Mouse (Mus musculus) midbrain, embryonic 15.5 days (tissue): ENCODE results near the gene Stk38l. TPM values are rescaled to one million over a fixed set of nuclear protein-coding genes. Genes with fewer than 3 reads are reported as not detected.

Experiments used
- ATAC-seq: fragments of 200-750 bp; cut with Nextera tagmentation; replicated peaks from 2 replicates; pipeline ENCODE4 v1.8.0; 2017; ENCODE audit warnings: moderate TSS enrichment
- H3K27ac ChIP-seq: fragments of 300-500 bp; sonication (generic); 2 replicates; pipeline ENCODE4 v1.5.1; 2015; ENCODE audit warnings: mild to moderate bottlenecking, inconsistent platforms
- H3K27me3 ChIP-seq: fragments of 300-500 bp; sonication (generic); replicated peaks from 2 replicates; pipeline ENCODE4 v1.6.1; 2015; ENCODE audit warnings: inconsistent platforms
- H3K36me3 ChIP-seq: fragments of 300-500 bp; sonication (generic); replicated peaks from 2 replicates; pipeline ENCODE4 v1.6.1; 2015; ENCODE audit warnings: inconsistent platforms
- H3K4me1 ChIP-seq: fragments of 300-500 bp; sonication (generic); 2 replicates; pipeline ENCODE4 v1.6.1; 2015; ENCODE audit warnings: inconsistent platforms
- H3K4me2 ChIP-seq: fragments of 300-500 bp; sonication (generic); 2 replicates; pipeline ENCODE4 v1.6.1; 2015; ENCODE audit warnings: inconsistent platforms, mild to moderate bottlenecking, moderate library complexity
- H3K4me3 ChIP-seq: fragments of 300-500 bp; sonication (generic); 2 replicates; pipeline ENCODE4 v1.5.1; 2015; ENCODE audit warnings: mild to moderate bottlenecking, inconsistent platforms
- H3K9ac ChIP-seq: fragments of 300-500 bp; sonication (generic); 2 replicates; pipeline ENCODE4 v1.6.1; 2015; ENCODE audit warnings: mild to moderate bottlenecking, inconsistent platforms
- H3K9me3 ChIP-seq: fragments of 300-500 bp; sonication (generic); 2 replicates; pipeline ENCODE4 v1.6.1; 2016; ENCODE audit warnings: inconsistent platforms
- WGBS: fragments of 180-500 bp; shearing (Covaris S2); methylation state at CpG from one replicate; pipeline ENCODE4 v1.1.7; 2015; ENCODE audit warnings: mixed read lengths; 5-methylcytosine and 5-hydroxymethylcytosine counted together
- polyA plus RNA-seq: library from polyadenylated mRNA; unstranded; fragments of >200 nt; fragmentation: Nextera tagmentation; extraction: Ambion mirVana; gene quantifications from 2 replicates; pipeline ENCODE4 v1.2.1, GENCODE M21; 2015

The Stk38l gene
- 15.4 and 16.3 TPM in 2 replicates for polyA plus RNA-seq

- ATAC-seq: peak; percentile 98
- Histone ChIP-seq H3K4me1 (peaks cover 12% of the 10 kb centered on the region), H3K9me3 (no peaks in the 10 kb centered on the region), H3K27me3 (no peaks in the 10 kb centered on the region), H3K9ac (peak within 1 kb of the TSS; percentile 69), H3K4me3 (peak within 1 kb of the TSS; percentile 65), H3K36me3 (no peaks in the 10 kb centered on the region), H3K4me2 (peak within 1 kb of the TSS; percentile 61), H3K27ac (peak within 1 kb of the TSS; percentile 88)
- WGBS: 2% methylated on average over 59 of the region's 87 CpGs
Observed at GRCm38 (mm10) chr6:146724581-146725383, at the start of gene Stk38l. Stk38l (plus strand) TSS chr6:146724995.

GRCm38 (mm10) chr6:146676904-146677303 lies 47.9 kb upstream of the Stk38l start:
- Histone ChIP-seq H3K4me1 (no peaks in the 10 kb centered on the region), H3K36me3 (no peaks in the 10 kb centered on the region), H3K27ac (no peak overlapping the region), H3K9ac (no peak overlapping the region), H3K4me2 (no peak overlapping the region), H3K4me3 (no peak overlapping the region), H3K27me3 (no peaks in the 10 kb centered on the region), H3K9me3 (no peaks in the 10 kb centered on the region)
- ATAC-seq: no peak
- WGBS: 76% methylated on average over 10 of the region's 10 CpGs

- Histone ChIP-seq H3K4me3 (no peak overlapping the region), H3K4me1 (no peaks in the 10 kb centered on the region), H3K9me3 (no peaks in the 10 kb centered on the region), H3K27ac (no peak overlapping the region), H3K4me2 (no peak overlapping the region), H3K27me3 (no peaks in the 10 kb centered on the region), H3K36me3 (no peaks in the 10 kb centered on the region), H3K9ac (no peak overlapping the region)
- WGBS: 82% methylated on average over 10 of the region's 10 CpGs
- no peak for ATAC-seq
Observed at GRCm38 (mm10) chr6:146678136-146679070, 46.4 kb upstream of the Stk38l start.

GRCm38 (mm10) chr6:146683881-146684280 lies 40.9 kb upstream of the Stk38l start:
- Histone ChIP-seq H3K9me3 (no peaks in the 10 kb centered on the region), H3K4me1 (no peaks in the 10 kb centered on the region), H3K36me3 (no peaks in the 10 kb centered on the region), H3K27me3 (no peaks in the 10 kb centered on the region), H3K4me3 (no peak overlapping the region), H3K9ac (no peak overlapping the region), H3K27ac (no peak overlapping the region), H3K4me2 (no peak overlapping the region)
- 77% methylated on average over 4 of the region's 4 CpGs for WGBS
- no peak for ATAC-seq

GRCm38 (mm10) chr6:146685781-146686308 lies 39.0 kb upstream of the Stk38l start:
- 81% methylated on average over 17 of the region's 17 CpGs for WGBS
- Histone ChIP-seq H3K4me1 (no peaks in the 10 kb centered on the region), H3K4me2 (no peak overlapping the region), H3K4me3 (no peak overlapping the region), H3K27me3 (no peaks in the 10 kb centered on the region), H3K27ac (no peak overlapping the region), H3K9ac (no peak overlapping the region), H3K9me3 (no peaks in the 10 kb centered on the region), H3K36me3 (no peaks in the 10 kb centered on the region)
- ATAC-seq: no peak

GRCm38 (mm10) chr6:146686463-146687196 lies 38.2 kb upstream of the Stk38l start:
- Histone ChIP-seq H3K9me3 (no peaks in the 10 kb centered on the region), H3K4me2 (no peak overlapping the region), H3K36me3 (no peaks in the 10 kb centered on the region), H3K27ac (no peak overlapping the region), H3K4me1 (no peaks in the 10 kb centered on the region), H3K9ac (no peak overlapping the region), H3K27me3 (no peaks in the 10 kb centered on the region), H3K4me3 (no peak overlapping the region)
- no peak for ATAC-seq
- 85% methylated on average over 5 of the region's 5 CpGs for WGBS

GRCm38 (mm10) chr6:146688010-146688409 lies 36.8 kb upstream of the Stk38l start:
- WGBS: 89% methylated on average over 7 of the region's 7 CpGs
- ATAC-seq: no peak
- Histone ChIP-seq H3K9ac (no peak overlapping the region), H3K4me2 (no peak overlapping the region), H3K4me1 (no peaks in the 10 kb centered on the region), H3K27me3 (no peaks in the 10 kb centered on the region), H3K4me3 (no peak overlapping the region), H3K36me3 (no peaks in the 10 kb centered on the region), H3K9me3 (no peaks in the 10 kb centered on the region), H3K27ac (no peak overlapping the region)

- no peaks in the 10 kb centered on the region for H3K4me1 ChIP-seq
- no peak overlapping the region for H3K9ac ChIP-seq
- H3K4me2 ChIP-seq: no peak overlapping the region
- no peaks in the 10 kb centered on the region for H3K36me3 ChIP-seq
- no peaks in the 10 kb centered on the region for H3K9me3 ChIP-seq
- no peak for ATAC-seq
- 80% methylated on average over 5 of the region's 5 CpGs for WGBS
- no peaks in the 10 kb centered on the region for H3K27me3 ChIP-seq
- no peak overlapping the region for H3K27ac ChIP-seq
- no peak overlapping the region for H3K4me3 ChIP-seq
Observed at GRCm38 (mm10) chr6:146688861-146689260, 35.9 kb upstream of the Stk38l start.

- no peaks in the 10 kb centered on the region for H3K36me3 ChIP-seq
- no peak for ATAC-seq
- WGBS: 72% methylated on average over 5 of the region's 5 CpGs
Observed at GRCm38 (mm10) chr6:146697767-146698166, 27.0 kb upstream of the Stk38l start.

GRCm38 (mm10) chr6:146698376-146698775 lies 26.4 kb upstream of the Stk38l start:
- H3K4me1 ChIP-seq: no peaks in the 10 kb centered on the region
- no peaks in the 10 kb centered on the region for H3K9me3 ChIP-seq
- H3K27ac ChIP-seq: no peak overlapping the region
- H3K36me3 ChIP-seq: no peaks in the 10 kb centered on the region
- no peak overlapping the region for H3K4me2 ChIP-seq
- H3K27me3 ChIP-seq: no peaks in the 10 kb centered on the region
- 94% methylated on average over 4 of the region's 4 CpGs for WGBS
- H3K4me3 ChIP-seq: no peak overlapping the region
- H3K9ac ChIP-seq: no peak overlapping the region
- ATAC-seq: no peak

More at GRCm38 (mm10) chr6:146697767-146698166, 27.0 kb upstream of the Stk38l start:
- no peak overlapping the region for H3K4me3 ChIP-seq
- H3K27ac ChIP-seq: no peak overlapping the region
- no peaks in the 10 kb centered on the region for H3K27me3 ChIP-seq
- no peaks in the 10 kb centered on the region for H3K4me1 ChIP-seq
- no peak overlapping the region for H3K9ac ChIP-seq
- no peaks in the 10 kb centered on the region for H3K9me3 ChIP-seq
- H3K4me2 ChIP-seq: no peak overlapping the region

GRCm38 (mm10) chr6:146700461-146700860 lies 24.3 kb upstream of the Stk38l start:
- no peaks in the 10 kb centered on the region for H3K27me3 ChIP-seq
- H3K4me2 ChIP-seq: no peak overlapping the region
- ATAC-seq: no peak
- no peak overlapping the region for H3K27ac ChIP-seq
- no peak overlapping the region for H3K4me3 ChIP-seq
- no peaks in the 10 kb centered on the region for H3K9me3 ChIP-seq
- no peaks in the 10 kb centered on the region for H3K4me1 ChIP-seq
- 98% methylated on average over 1 of the region's 1 CpGs for WGBS
- H3K36me3 ChIP-seq: no peaks in the 10 kb centered on the region
- H3K9ac ChIP-seq: no peak overlapping the region
